In genomic region chr2:174621881-174622280, GRCm38 (mm10) we compare ENCODE assay signal across 23 mouse cellular contexts. TPM values are rescaled to one million over a fixed set of nuclear protein-coding genes. Genes with fewer than 3 reads are reported as not detected.
DNase-seq lines count a peak whose midpoint lies in the region; ATAC-seq lines count a peak whose summit lies in the region.
"Had no signal": no experiment of that assay in that cellular context is flagged by ENCODE, and none has a peak within 500 bp of the region (broad histone marks: within the 10 kb centered on the region; RNA-seq: fewer than 3 reads in every experiment).

No protein-coding gene starts in this region.

- H3K9ac ChIP-seq in liver, embryonic 16.5 days (ENCODE audit: low read depth, low read length): no peak overlapping the region
- H3K9ac ChIP-seq: embryonic facial prominence, embryonic 13.5 days; forebrain, postnatal 0 days; hindbrain, embryonic 12.5 days; kidney, embryonic 15.5 days; midbrain, embryonic 12.5 days had no signal

- no peak overlapping the region for H3K4me2 ChIP-seq in liver, embryonic 16.5 days (ENCODE audit: low read depth, low read length)
- H3K4me2 ChIP-seq: embryonic facial prominence, embryonic 13.5 days; hindbrain, embryonic 12.5 days; kidney, embryonic 15.5 days; midbrain, embryonic 12.5 days had no signal

- H3K36me3 ChIP-seq in liver, embryonic 16.5 days (ENCODE audit: control insufficient read depth, insufficient read depth): no peaks in the 10 kb centered on the region
- H3K36me3 ChIP-seq: embryonic facial prominence, embryonic 13.5 days; hindbrain, embryonic 12.5 days; kidney, embryonic 15.5 days; midbrain, embryonic 12.5 days had no signal

- no peak overlapping the region for H3K4me3 ChIP-seq in liver, embryonic 16.5 days (ENCODE audit: low read depth, low read length)
- H3K4me3 ChIP-seq: embryonic facial prominence, embryonic 13.5 days; heart, adult 2 months; hindbrain, embryonic 12.5 days; kidney, embryonic 15.5 days; midbrain, embryonic 12.5 days had no signal

- WGBS in liver, embryonic 16.5 days (ENCODE audit: insufficient replicate concordance): 25% methylated on average over 7 of the region's 7 CpGs

- DNase-seq in heart, adult 11 months: peak; percentile 59
- DNase-seq in heart, adult 9 months (ENCODE audit: low spot score in 2 of 2): no peak
- DNase-seq in liver: peak; percentile 56
- DNase-seq in ovary, postnatal 36 days (ENCODE audit: low spot score): no peak
- no peak for DNase-seq in right cerebral cortex, postnatal 10 days (ENCODE audit: low spot score in 2 of 2)
- no peak for DNase-seq in natural killer cell, adult 2 months (ENCODE audit: low spot score in 2 of 2)
- DNase-seq: adrenal gland, postnatal 14 days; cerebellum, adult 11-12 months; cerebellum, postnatal 10 days; forebrain, postnatal 0 days; gastrocnemius, postnatal 25 days; heart, adult 2 months; kidney, postnatal 36 days; thymus, postnatal 25 days had no signal

- peak; percentile 88 for ATAC-seq in liver, embryonic 16.5 days (ENCODE audit: low read depth)
- ATAC-seq: forebrain, postnatal 0 days; intestine, postnatal 0 days had no signal

- no peaks in the 10 kb centered on the region for H3K9me3 ChIP-seq in liver, embryonic 16.5 days (replicated peaks; ENCODE audit: control insufficient read depth, low read length)
- H3K9me3 ChIP-seq: embryonic facial prominence, embryonic 13.5 days; hindbrain, embryonic 12.5 days; kidney, embryonic 15.5 days; midbrain, embryonic 12.5 days had no signal

- H3K27ac ChIP-seq in liver, embryonic 16.5 days (ENCODE audit: low read length): 0 out of 2 replicates have a peak overlapping the region, but pooled peaks have one; percentile 26
- H3K27ac ChIP-seq: embryonic facial prominence, embryonic 13.5 days; heart, adult 2 months; hindbrain, embryonic 12.5 days; kidney, embryonic 15.5 days; macrophage; midbrain, embryonic 12.5 days had no signal

- peaks cover 10% of the 10 kb centered on the region for H3K4me1 ChIP-seq in liver, embryonic 16.5 days (ENCODE audit: control insufficient read depth, low read depth, low read length)
- H3K4me1 ChIP-seq: embryonic facial prominence, embryonic 13.5 days; hindbrain, embryonic 12.5 days; kidney, embryonic 15.5 days; midbrain, embryonic 12.5 days had no signal

- no peaks in the 10 kb centered on the region for H3K27me3 ChIP-seq in liver, embryonic 16.5 days (ENCODE audit: control insufficient read depth, insufficient read depth, low read depth, low read length)
- H3K27me3 ChIP-seq: embryonic facial prominence, embryonic 13.5 days; hindbrain, embryonic 12.5 days; kidney, embryonic 15.5 days; midbrain, embryonic 12.5 days had no signal

RNA-seq across cellular contexts. Expression of gene Zfp831, which starts 21.5 kb away (rescaled TPM):
- 0.06 and 0.07 TPM in 2 replicates for polyA plus RNA-seq in liver, embryonic 16.5 days (2015; fragmentation: Nextera tagmentation; extraction: Ambion mirVana)
- polyA plus RNA-seq: intestine, postnatal 0 days; kidney, embryonic 15.5 days; lung, embryonic 16.5 days; neural tube, embryonic 11.5 days had no signal

Comparison
In these comparisons a context has a peak if more than half of its experiments do, and no peak if none do; other contexts are left out.
1. DNase-seq: peak in heart, adult 11 months (single experiment) and liver (single experiment); none in heart, adult 9 months (0 of 2), ovary, postnatal 36 days (single experiment), right cerebral cortex, postnatal 10 days (0 of 2) and natural killer cell, adult 2 months (0 of 2).